In genomic region chr15:86606411-86606810, GRCm38 (mm10) we compare ENCODE assay signal across 27 mouse cellular contexts.
DNase-seq lines count a peak whose midpoint lies in the region; ATAC-seq and TF ChIP-seq lines count a peak whose summit lies in the region.
"Had no signal": no experiment of that assay in that cellular context is flagged by ENCODE, and none has a peak within 500 bp of the region (broad histone marks: within the 10 kb centered on the region; RNA-seq: fewer than 3 reads in every experiment).

No protein-coding gene starts in this region.

- H3K4me1 ChIP-seq in forebrain, embryonic 10.5 days = peaks cover 17% of the 10 kb centered on the region
- H3K4me1 ChIP-seq in forebrain, embryonic 13.5 days = peaks cover 8% of the 10 kb centered on the region
- peaks cover 9% of the 10 kb centered on the region for H3K4me1 ChIP-seq in midbrain, embryonic 10.5 days
- H3K4me1 ChIP-seq in midbrain, embryonic 13.5 days (replicated peaks) = peaks cover 5% of the 10 kb centered on the region; the same call in 1 of the 2 replicates
- H3K4me1 ChIP-seq in cortical plate, adult 2 months (ENCODE audit: control insufficient read depth, insufficient read depth, low read length) = no peaks in the 10 kb centered on the region; the same call in 1 of the 2 replicates
- no peaks in the 10 kb centered on the region; the same call in 1 of the 2 replicates for H3K4me1 ChIP-seq in limb, embryonic 10.5 days
- H3K4me1 ChIP-seq: embryonic facial prominence, embryonic 12.5 days; heart, embryonic 13.5 days; hindbrain, embryonic 15.5 days; kidney, embryonic 15.5 days had no signal

- TF ChIP-seq CTCF in cortical plate, adult 2 months (IDR thresholded peaks at IDR 0.05; ENCODE audit: extremely low read depth, insufficient read depth, low read length) = no peak

- DNase-seq in forebrain, embryonic 10.5 days (ENCODE audit: extremely low spot score, low spot score) = no peak
- no peak for DNase-seq in midbrain, embryonic 10.5 days (ENCODE audit: low spot score)
- no peak for DNase-seq in limb, embryonic 10.5 days (ENCODE audit: low spot score)
- DNase-seq in thymus, postnatal 10 days (ENCODE audit: low spot score in 2 of 2) = no peak
- no peak for DNase-seq in kidney, adult 8-10 months
- DNase-seq: adrenal gland, postnatal 25 days; cerebellum, adult 8-10 months; forebrain, postnatal 0 days; gastrocnemius, adult 2 months; heart, postnatal 36 days; liver; lung, postnatal 10 days; right cerebral cortex, postnatal 14 days; spleen, adult 18-20 months; thymus, postnatal 4 days had no signal

- no peaks in the 10 kb centered on the region for H3K27me3 ChIP-seq in forebrain, embryonic 10.5 days (ENCODE audit: poor library complexity, severe bottlenecking)
- H3K27me3 ChIP-seq in forebrain, embryonic 13.5 days = no peaks in the 10 kb centered on the region
- H3K27me3 ChIP-seq in midbrain, embryonic 10.5 days (ENCODE audit: low read depth, poor library complexity, severe bottlenecking) = no peaks in the 10 kb centered on the region
- H3K27me3 ChIP-seq in midbrain, embryonic 13.5 days = no peaks in the 10 kb centered on the region
- H3K27me3 ChIP-seq in limb, embryonic 10.5 days (ENCODE audit: low read depth, poor library complexity, severe bottlenecking) = no peaks in the 10 kb centered on the region
- H3K27me3 ChIP-seq: embryonic facial prominence, embryonic 12.5 days; hindbrain, embryonic 15.5 days; kidney, embryonic 15.5 days; neural tube, embryonic 15.5 days had no signal

- no peak overlapping the region for H3K4me3 ChIP-seq in forebrain, embryonic 10.5 days
- H3K4me3 ChIP-seq in forebrain, embryonic 13.5 days = no peak overlapping the region
- no peak overlapping the region for H3K4me3 ChIP-seq in midbrain, embryonic 10.5 days
- no peak overlapping the region for H3K4me3 ChIP-seq in midbrain, embryonic 13.5 days (replicated peaks)
- H3K4me3 ChIP-seq in cortical plate, adult 2 months (ENCODE audit: insufficient read depth, low read length) = no peak overlapping the region
- H3K4me3 ChIP-seq in limb, embryonic 10.5 days = no peak overlapping the region
- H3K4me3 ChIP-seq: embryonic facial prominence, embryonic 12.5 days; erythroblast, embryonic 14.5 days; gastrocnemius, adult 2 months; heart, embryonic 13.5 days; hindbrain, embryonic 15.5 days; kidney, embryonic 15.5 days; neural tube, embryonic 15.5 days had no signal

- no peaks in the 10 kb centered on the region for H3K9me3 ChIP-seq in forebrain, embryonic 10.5 days
- no peaks in the 10 kb centered on the region for H3K9me3 ChIP-seq in forebrain, embryonic 13.5 days (replicated peaks)
- H3K9me3 ChIP-seq in midbrain, embryonic 10.5 days (replicated peaks) = no peaks in the 10 kb centered on the region
- no peaks in the 10 kb centered on the region for H3K9me3 ChIP-seq in midbrain, embryonic 13.5 days
- no peaks in the 10 kb centered on the region for H3K9me3 ChIP-seq in limb, embryonic 10.5 days (replicated peaks)
- H3K9me3 ChIP-seq: embryonic facial prominence, embryonic 12.5 days; heart, embryonic 13.5 days; hindbrain, embryonic 15.5 days; kidney, embryonic 15.5 days; neural tube, embryonic 15.5 days had no signal

- no peak for TF ChIP-seq POLR2A in cortical plate, adult 2 months (IDR thresholded peaks at IDR 0.05; ENCODE audit: extremely low read depth, insufficient read depth, low read length)

- no peak overlapping the region for H3K9ac ChIP-seq in forebrain, embryonic 13.5 days
- H3K9ac ChIP-seq in midbrain, embryonic 13.5 days (replicated peaks) = no peak overlapping the region
- H3K9ac ChIP-seq: embryonic facial prominence, embryonic 12.5 days; forebrain, postnatal 0 days; heart, embryonic 13.5 days; hindbrain, embryonic 15.5 days; kidney, embryonic 15.5 days; neural tube, embryonic 15.5 days had no signal

- no peaks in the 10 kb centered on the region for H3K36me3 ChIP-seq in forebrain, embryonic 10.5 days (replicated peaks)
- no peaks in the 10 kb centered on the region for H3K36me3 ChIP-seq in forebrain, embryonic 13.5 days (ENCODE audit: poor library complexity, severe bottlenecking)
- no peaks in the 10 kb centered on the region for H3K36me3 ChIP-seq in midbrain, embryonic 10.5 days
- no peaks in the 10 kb centered on the region for H3K36me3 ChIP-seq in midbrain, embryonic 13.5 days
- no peaks in the 10 kb centered on the region for H3K36me3 ChIP-seq in limb, embryonic 10.5 days
- H3K36me3 ChIP-seq: embryonic facial prominence, embryonic 12.5 days; heart, embryonic 13.5 days; hindbrain, embryonic 15.5 days; kidney, embryonic 15.5 days; neural tube, embryonic 15.5 days had no signal

- ATAC-seq in forebrain, embryonic 13.5 days = no peak
- ATAC-seq in midbrain, embryonic 13.5 days = no peak
- ATAC-seq: CD4-positive, CD25-positive, alpha-beta regulatory T cell, adult 4 months; forebrain, postnatal 0 days; intestine, embryonic 16.5 days; midbrain, embryonic 16.5 days had no signal

- no peak overlapping the region for H3K4me2 ChIP-seq in forebrain, embryonic 13.5 days
- no peak overlapping the region for H3K4me2 ChIP-seq in midbrain, embryonic 13.5 days (replicated peaks)
- H3K4me2 ChIP-seq: embryonic facial prominence, embryonic 12.5 days; heart, embryonic 13.5 days; hindbrain, embryonic 15.5 days; kidney, embryonic 15.5 days; neural tube, embryonic 15.5 days had no signal

- H3K27ac ChIP-seq in forebrain, embryonic 10.5 days = peak overlapping the region; percentile 70
- H3K27ac ChIP-seq in forebrain, embryonic 13.5 days = no peak overlapping the region
- H3K27ac ChIP-seq in midbrain, embryonic 10.5 days (replicated peaks) = peak overlapping the region; percentile 46
- no peak overlapping the region for H3K27ac ChIP-seq in midbrain, embryonic 13.5 days
- H3K27ac ChIP-seq in cortical plate, adult 2 months (ENCODE audit: insufficient read depth, low read length) = peak overlapping the region; percentile 27; the same call in 1 of the 2 replicates
- H3K27ac ChIP-seq in limb, embryonic 10.5 days = 0 out of 2 replicates have a peak overlapping the region, but pooled peaks have one; percentile 25
- H3K27ac ChIP-seq: embryonic facial prominence, embryonic 12.5 days; gastrocnemius, adult 2 months; heart, embryonic 13.5 days; hindbrain, embryonic 15.5 days; kidney, embryonic 15.5 days; neural tube, embryonic 15.5 days had no signal

Comparison
In these comparisons a context has a peak if more than half of its experiments do, and no peak if none do; other contexts are left out.
1. H3K27ac ChIP-seq: peak in forebrain, embryonic 10.5 days (single experiment), midbrain, embryonic 10.5 days (single experiment), cortical plate, adult 2 months (single experiment) and limb, embryonic 10.5 days (single experiment); none in forebrain, embryonic 13.5 days (single experiment) and midbrain, embryonic 13.5 days (single experiment).